Mouse (Mus musculus): ENCODE data around the gene Zc2hc1b.

Gene Zc2hc1b

DNA sequence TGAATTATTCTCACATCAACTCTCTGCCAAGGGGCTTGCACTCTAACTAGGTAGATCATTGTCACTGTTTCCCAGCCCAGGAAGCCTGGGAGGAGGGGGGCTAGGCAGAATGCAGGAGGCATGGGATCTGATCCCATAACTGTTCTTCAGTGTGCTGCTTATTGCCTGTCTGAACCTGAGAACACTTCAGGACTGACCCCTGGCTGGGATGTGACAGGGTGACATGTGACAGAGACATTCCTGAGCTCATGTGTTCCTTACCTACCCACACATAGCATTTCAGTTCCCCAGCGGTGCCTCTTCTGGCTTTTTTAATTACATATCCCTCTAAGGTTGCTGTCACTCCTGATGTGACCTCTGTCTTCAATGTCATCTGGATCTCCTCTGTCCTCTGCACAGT lies 68.0 kb downstream of the Zc2hc1b start:
- no peak for DNase-seq

DNA sequence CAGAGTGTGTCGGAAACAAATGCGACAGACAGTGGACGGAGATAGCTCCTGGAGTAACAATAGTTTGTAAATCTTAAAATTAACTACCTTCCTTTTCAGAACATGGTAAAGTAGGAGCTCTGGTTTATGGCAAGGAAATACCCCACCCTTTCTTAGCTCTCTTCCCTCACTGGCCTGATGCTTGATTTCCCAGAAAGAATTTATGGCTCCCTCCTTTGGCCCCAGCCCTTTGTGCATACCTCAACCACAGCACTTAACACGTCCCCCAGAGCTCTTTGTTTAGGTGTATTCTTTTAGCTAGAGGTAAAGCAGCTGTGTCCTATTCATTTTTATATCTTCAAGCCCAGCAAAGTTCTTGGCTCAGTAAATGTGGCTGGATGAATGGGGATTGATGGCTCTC lies 69.0 kb downstream of the Zc2hc1b start:
- no peak for DNase-seq

DNA sequence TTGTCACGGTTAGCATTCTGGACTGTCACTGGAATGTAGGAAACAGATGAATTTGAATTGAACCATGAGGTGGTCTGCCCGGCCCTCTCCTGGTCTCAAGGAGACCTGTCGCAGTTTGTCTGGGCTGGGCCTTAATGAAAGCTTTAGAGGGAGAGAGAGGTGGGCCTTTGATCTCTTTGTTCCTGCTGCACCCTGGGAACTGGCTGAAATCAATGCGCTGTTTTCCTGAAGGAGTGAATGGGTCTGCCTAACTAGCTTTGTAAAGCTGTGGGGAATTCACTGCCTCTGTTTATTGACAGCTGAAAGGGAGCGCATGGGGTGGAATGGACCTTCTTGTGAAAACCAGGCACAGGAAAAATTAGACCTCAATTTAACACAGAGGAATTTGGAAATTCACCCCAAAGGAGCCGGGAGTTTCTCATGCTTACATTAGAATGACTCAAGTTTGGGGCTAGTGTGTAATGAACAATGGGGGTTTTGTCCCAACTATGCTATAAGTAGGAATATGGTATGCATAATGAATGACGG lies 69.7 kb downstream of the Zc2hc1b start:
- no peak for DNase-seq

DNA sequence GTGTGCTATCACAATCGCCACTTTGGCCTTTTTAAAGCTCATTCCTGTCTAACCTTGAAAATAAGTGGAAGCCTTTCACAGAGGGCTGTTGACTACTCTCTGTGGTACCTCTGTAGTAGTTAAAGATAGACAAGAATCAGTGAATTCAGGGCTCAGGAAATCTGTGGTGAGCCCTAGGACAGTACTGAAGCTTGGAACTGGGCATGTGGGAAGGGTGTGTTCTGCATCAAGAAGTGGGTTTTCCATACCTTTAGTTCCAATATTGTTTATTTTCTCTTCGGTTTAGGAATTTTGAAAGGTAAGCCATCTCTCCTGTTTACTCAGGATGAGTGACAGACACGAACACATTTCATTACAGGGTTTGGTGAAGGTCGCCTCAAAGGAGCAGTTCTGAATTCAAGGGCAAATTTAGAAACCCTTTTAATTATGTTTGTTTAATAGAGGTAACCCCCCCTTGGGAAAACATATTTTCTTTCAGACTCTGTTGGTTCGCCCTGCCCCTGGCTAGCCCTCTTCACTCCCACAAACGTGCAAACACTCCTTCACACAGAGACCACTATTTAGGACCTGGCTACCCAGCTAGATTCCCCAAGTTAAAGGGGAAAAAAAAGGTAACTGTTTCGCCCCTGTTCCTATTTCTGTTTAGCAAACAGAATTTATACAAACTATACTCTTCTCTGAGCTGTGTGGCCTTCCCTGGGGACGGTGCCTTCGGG lies 70.8 kb downstream of the Zc2hc1b start:
- no peak for DNase-seq

DNA sequence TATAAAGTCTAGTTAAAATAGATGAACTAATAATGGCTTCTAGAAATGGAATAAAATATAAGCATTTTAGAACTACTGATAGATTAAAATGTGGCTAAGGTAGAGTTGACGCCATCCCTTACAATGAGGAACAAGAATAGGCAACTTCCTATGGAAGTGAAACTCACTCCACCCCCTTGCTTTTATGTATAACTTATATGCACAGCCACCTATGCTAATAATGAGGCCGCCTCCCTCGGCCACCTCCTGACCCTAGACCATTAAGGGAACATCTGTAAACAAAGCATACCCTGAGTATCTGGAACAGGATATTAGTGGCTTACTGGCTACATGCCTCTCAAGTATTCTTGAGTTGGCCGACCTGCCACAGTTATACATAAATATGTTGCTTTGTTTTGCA lies 74.0 kb downstream of the Zc2hc1b start:
- DNase-seq = no peak

DNA sequence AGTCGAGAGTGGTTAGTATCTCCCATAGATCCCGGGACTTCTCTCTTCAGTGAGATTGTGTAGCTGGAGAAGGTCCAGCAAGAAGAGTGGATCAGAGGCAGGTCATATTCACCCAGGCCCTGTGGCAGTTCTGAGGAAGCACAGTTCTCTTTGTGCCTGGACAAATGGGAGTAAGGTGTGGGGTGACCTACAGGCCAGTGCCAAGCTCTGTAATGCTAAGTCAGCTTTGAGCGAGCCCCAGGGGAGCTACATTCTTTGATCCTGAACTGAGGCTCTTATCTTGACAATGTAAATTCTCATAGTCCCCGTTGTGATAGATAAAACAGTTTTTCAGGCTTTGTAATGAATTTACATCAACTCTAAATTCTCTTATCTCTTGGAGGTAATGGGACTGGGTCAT lies 75.5 kb downstream of the Zc2hc1b start:
- DNase-seq = no peak

GRCm38 (mm10) chr10:13100061-13100648 lies 77.7 kb downstream of the Zc2hc1b start:
- DNase-seq = no peak

All from right cerebral cortex, postnatal 25 days (tissue).